Mouse (Mus musculus) spleen, adult 2 months (tissue): Measurements from ENCODE around the gene Gm10401.

Experiments used
- CTCF ChIP-seq: fragments of 200-500 bp; IDR thresholded peaks from 2 replicates; pipeline ENCODE4 v1.5.1; 2011; ENCODE audit warnings: mild to moderate bottlenecking, inconsistent platforms; ENCODE audit not compliant: insufficient read depth, insufficient read length, insufficient replicate concordance; ENCODE audit errors: extremely low read depth
- POLR2A ChIP-seq: fragments of 200-500 bp; IDR thresholded peaks from 2 replicates; pipeline ENCODE4 v1.6.1; 2011; ENCODE audit warnings: low read depth, low read length, inconsistent platforms

- no peak for TF ChIP-seq CTCF
- peak; percentile 5; the same call in 1 of the 2 replicates for TF ChIP-seq POLR2A
Observed at GRCm38 (mm10) chr5:115132465-115132864, 34.4 kb upstream of the Gm10401 start.
